Mouse (Mus musculus): ENCODE results near the gene Rfc3.
"Not testable (repeated sequence)": the region's sequence is repeated elsewhere in the genome, so short reads cannot be mapped to it uniquely, and the experiment has no call there.

Gene Rfc3

GRCm38 (mm10) chr5:151650700-151651410 is at the start of gene Rfc3:
Rfc3 (minus strand) TSS chr5:151651242.
- in situ Hi-C loops (cut with MboI, MseI), result no loop called here

- in situ Hi-C loops (cut with MboI, MseI), result not testable (repeated sequence)
These were observed 42.6 kb upstream of the Rfc3 start for GRCm38 (mm10) chr5:151693636-151694035.

- in situ Hi-C loops (cut with MboI, MseI), result no loop called here
These were observed 35.8 kb upstream of the Rfc3 start for GRCm38 (mm10) chr5:151686606-151687525.

- in situ Hi-C loops (cut with MboI, MseI), result no loop called here
These were observed 11.2 kb upstream of the Rfc3 start for GRCm38 (mm10) chr5:151662207-151662606.

- in situ Hi-C loops (cut with MboI, MseI), result no loop called here
These were observed 356 bp upstream of the Rfc3 start for GRCm38 (mm10) chr5:151651411-151651784.

- in situ Hi-C loops (cut with MboI, MseI), result no loop called here
These were observed 6.2 kb downstream of the Rfc3 start for GRCm38 (mm10) chr5:151644845-151645244.

GRCm38 (mm10) chr5:151642867-151643266 is 8.2 kb downstream of the Rfc3 start:
- in situ Hi-C loops (cut with MboI, MseI), result no loop called here

- in situ Hi-C loops (cut with MboI, MseI), result no loop called here
These were observed 8.9 kb downstream of the Rfc3 start for GRCm38 (mm10) chr5:151642102-151642501.

GRCm38 (mm10) chr5:151605921-151606320 is 45.1 kb downstream of the Rfc3 start, which contains the start of gene Vmn2r18:
Vmn2r18 (minus strand) TSS chr5:151606021.
- in situ Hi-C loops (cut with MboI, MseI), result no loop called here

GRCm38 (mm10) chr5:151601696-151602095 is 49.3 kb downstream of the Rfc3 start:
- in situ Hi-C loops (cut with MboI, MseI), result no loop called here
